Mouse (Mus musculus) kidney, embryonic 16.5 days (tissue): Measurements from ENCODE around the gene Svs2. TPM values are rescaled to one million over a fixed set of nuclear protein-coding genes. Genes with fewer than 3 reads are reported as not detected.

Experiments
- polyA plus RNA-seq: library from polyadenylated mRNA; unstranded; fragments of >200 nt; fragmentation: Nextera tagmentation; extraction: Ambion mirVana; gene quantifications from 2 replicates; pipeline ENCODE4 v1.2.1, GENCODE M21; 2015

Gene Svs2
- polyA plus RNA-seq, 1 experiment from 2014 or later, result not detected

Other genes with a start within 250 kb of the Svs2 start
- gene Ywhab, start 243.5 kb downstream of the Svs2 start, polyA plus RNA-seq, result 297 and 300 TPM in 2 replicates
- gene Pabpc1l, start 213.0 kb downstream of the Svs2 start, polyA plus RNA-seq, result 1.7 and 1.8 TPM in 2 replicates
- 22.8 and 25.2 TPM in 2 replicates for gene Stk4, start 168.1 kb downstream of the Svs2 start, polyA plus RNA-seq
- gene Tomm34, start 167.3 kb downstream of the Svs2 start, polyA plus RNA-seq, result 66.5 and 70.0 TPM in 2 replicates
- 0.21 and 0.25 TPM in 2 replicates for gene Kcns1, start 67.4 kb downstream of the Svs2 start, polyA plus RNA-seq
- not detected in 2 replicates for gene Wfdc5, start 55.7 kb downstream of the Svs2 start, polyA plus RNA-seq
- not detected in 2 replicates for gene Wfdc12, start 47.9 kb downstream of the Svs2 start, polyA plus RNA-seq
- gene Wfdc15a, start 38.3 kb downstream of the Svs2 start, polyA plus RNA-seq, result not detected in 2 replicates
- gene Wfdc15b, start 16.8 kb downstream of the Svs2 start, polyA plus RNA-seq, result 98.1 and 100 TPM in 2 replicates
- gene Svs3b, start 18.2 kb upstream of the Svs2 start, polyA plus RNA-seq, result not detected in 2 replicates
- gene Svs4, start 40.0 kb upstream of the Svs2 start, polyA plus RNA-seq, result not detected in 2 replicates
- gene Svs3a, start 50.8 kb upstream of the Svs2 start, polyA plus RNA-seq, result not detected in 2 replicates
- not detected in 2 replicates for gene Svs6, start 78.3 kb upstream of the Svs2 start, polyA plus RNA-seq
- gene Svs5, start 94.3 kb upstream of the Svs2 start, polyA plus RNA-seq, result not detected in 2 replicates
- gene Slpi, start 150.6 kb upstream of the Svs2 start, polyA plus RNA-seq, result 0.41 and 1.00 TPM in 2 replicates
- 0.06 and 0.29 TPM in 2 replicates for gene Rbpjl, start 164.7 kb upstream of the Svs2 start, polyA plus RNA-seq
- gene Matn4, start 166.7 kb upstream of the Svs2 start, polyA plus RNA-seq, result 0.75 and 2.0 TPM in 2 replicates
- gene Sdc4, start 205.4 kb upstream of the Svs2 start, polyA plus RNA-seq, result 204 and 209 TPM in 2 replicates
- 65.9 and 67.0 TPM in 2 replicates for gene Sys1, start 218.5 kb upstream of the Svs2 start, polyA plus RNA-seq
- 8.1 and 14.0 TPM in 2 replicates for gene Gm20458, start 222.5 kb upstream of the Svs2 start, polyA plus RNA-seq
- not detected in 2 replicates for gene Trp53tg5, start 235.3 kb upstream of the Svs2 start, polyA plus RNA-seq
- gene Dbndd2, start 247.6 kb upstream of the Svs2 start, polyA plus RNA-seq, result 12.6 and 18.2 TPM in 2 replicates